Mouse (Mus musculus) midbrain, embryonic 12.5 days (tissue): Measurements from ENCODE around the gene Tmem158. TPM values are rescaled to one million over a fixed set of nuclear protein-coding genes. Genes with fewer than 3 reads are reported as not detected.

Experiments used
- ATAC-seq: fragments of 200-750 bp; cut with Nextera tagmentation; 2 replicates; pipeline ENCODE4 v1.8.0; 2017; ENCODE audit warnings: low read depth, moderate TSS enrichment, moderate library complexity; ENCODE audit not compliant: low FRiP score
- H3K27ac ChIP-seq: fragments of 300-500 bp; sonication (generic); replicated peaks from 2 replicates; pipeline ENCODE4 v1.5.1; 2016; ENCODE audit warnings: mild to moderate bottlenecking
- H3K27me3 ChIP-seq: fragments of 300-500 bp; sonication (generic); 2 replicates; pipeline ENCODE4 v1.6.1; 2016; ENCODE audit warnings: mild to moderate bottlenecking
- H3K36me3 ChIP-seq: fragments of 300-500 bp; sonication (generic); 2 replicates; pipeline ENCODE4 v1.6.1; 2016
- H3K4me1 ChIP-seq: fragments of 300-500 bp; sonication (generic); 2 replicates; pipeline ENCODE4 v1.6.1; 2016
- H3K4me2 ChIP-seq: fragments of 300-500 bp; sonication (generic); replicated peaks from 2 replicates; pipeline ENCODE4 v1.6.1; 2016; ENCODE audit warnings: mild to moderate bottlenecking, moderate library complexity
- H3K4me3 ChIP-seq: fragments of 300-500 bp; sonication (generic); 2 replicates; pipeline ENCODE4 v1.5.1; 2016; ENCODE audit warnings: mild to moderate bottlenecking
- H3K9ac ChIP-seq: fragments of 300-500 bp; sonication (generic); replicated peaks from 2 replicates; pipeline ENCODE4 v1.6.1; 2016; ENCODE audit warnings: mild to moderate bottlenecking, moderate library complexity
- H3K9me3 ChIP-seq: fragments of 300-500 bp; sonication (generic); 2 replicates; pipeline ENCODE4 v1.6.1; 2016; ENCODE audit warnings: mild to moderate bottlenecking
- WGBS: fragments of 180-500 bp; shearing (Covaris S2); methylation state at CpG from one replicate; pipeline ENCODE4 v1.1.7; 2016; 5-methylcytosine and 5-hydroxymethylcytosine counted together
- polyA plus RNA-seq: library from polyadenylated mRNA; unstranded; fragments of >200 nt; fragmentation: Nextera tagmentation; extraction: Ambion mirVana; gene quantifications from 2 replicates; pipeline ENCODE4 v1.2.1, GENCODE M21; 2016

The Tmem158 gene
- polyA plus RNA-seq, 1 experiment from 2014 or later: 12.4 TPM

DNA sequence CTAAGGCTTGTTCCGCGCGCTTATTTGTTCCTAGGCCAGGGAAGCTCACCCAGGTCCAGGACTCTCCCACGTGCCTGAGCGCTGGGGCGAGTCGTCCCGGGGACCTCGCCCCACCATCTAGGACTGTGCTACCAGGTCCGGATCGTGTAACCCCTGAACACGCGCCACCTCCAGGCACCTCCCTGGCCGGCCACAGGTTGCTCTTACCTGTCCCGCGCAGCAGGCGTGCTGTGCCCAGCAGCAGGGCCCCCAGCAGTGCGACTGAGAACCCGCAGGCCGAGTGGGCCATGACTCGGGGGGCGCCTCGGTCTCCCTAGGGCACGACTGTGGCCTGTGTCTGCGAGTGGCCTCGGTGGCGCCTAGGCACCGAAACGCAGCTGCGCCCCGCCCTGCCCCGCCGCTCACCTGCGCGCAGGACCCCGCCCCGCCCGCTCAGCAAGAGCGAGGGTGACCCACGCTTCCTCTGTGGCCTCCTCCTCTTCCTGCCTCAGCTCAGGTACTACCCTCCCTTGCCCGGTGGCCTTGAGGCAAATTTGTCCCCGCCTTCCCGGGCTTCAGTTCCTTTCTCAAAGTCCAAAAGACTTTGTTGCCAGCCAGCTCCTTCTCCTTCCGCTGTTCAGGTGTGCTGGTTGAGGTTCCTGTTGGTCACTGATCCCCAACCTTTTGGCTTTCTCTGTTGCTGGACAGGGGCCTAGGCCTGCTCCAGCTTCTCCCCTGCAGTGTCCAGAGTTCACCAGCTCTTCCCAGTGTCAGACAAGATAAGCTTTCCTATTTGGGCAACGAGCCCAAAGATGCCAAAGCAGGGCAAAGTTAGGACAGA lies 44.7 kb downstream of the Tmem158 start, which contains the start of gene Cdcp1:
TSS of gene Cdcp1 (minus strand) at position 418 of the 820 bp plus-strand sequence.
- Histone ChIP-seq H3K4me1 (peaks cover 5% of the 10 kb centered on the region; the same call in 1 of the 2 replicates), H3K27me3 (peaks cover 26% of the 10 kb centered on the region), H3K9ac (no peak within 1 kb of the TSS), H3K27ac (no peak within 1 kb of the TSS), H3K4me3 (peak within 1 kb of the TSS; percentile 25), H3K36me3 (no peaks in the 10 kb centered on the region), H3K9me3 (no peaks in the 10 kb centered on the region), H3K4me2 (peak within 1 kb of the TSS; percentile 45)
- no peak for ATAC-seq
- 8% methylated on average over 45 of the region's 45 CpGs for WGBS

DNA sequence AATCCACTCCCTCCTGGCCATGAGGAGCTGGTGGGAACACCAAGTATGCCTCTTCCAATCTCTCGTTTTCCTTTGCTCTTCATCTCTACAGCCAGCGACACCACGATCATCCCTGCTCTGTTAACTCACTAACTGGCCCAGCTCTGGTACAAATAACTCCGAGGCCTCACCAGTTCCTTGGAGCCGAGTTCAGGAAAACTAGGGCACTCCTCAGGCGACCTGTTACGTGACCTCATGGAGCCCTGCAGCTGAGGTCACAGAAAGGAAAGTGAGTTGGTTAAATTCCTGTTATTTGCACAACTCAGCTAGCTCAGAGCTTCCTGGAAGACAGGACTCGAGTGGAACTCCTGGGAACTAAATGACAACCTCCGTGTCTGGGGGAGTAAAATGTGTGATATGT lies 47.2 kb downstream of the Tmem158 start:
- Histone ChIP-seq H3K4me2 (no peak overlapping the region), H3K9me3 (no peaks in the 10 kb centered on the region), H3K9ac (no peak overlapping the region), H3K27me3 (peaks cover 26% of the 10 kb centered on the region), H3K4me3 (no peak overlapping the region), H3K27ac (no peak overlapping the region), H3K36me3 (no peaks in the 10 kb centered on the region), H3K4me1 (peaks cover 5% of the 10 kb centered on the region; the same call in 1 of the 2 replicates)
- WGBS: 80% methylated on average over 9 of the region's 9 CpGs
- no peak for ATAC-seq

Other genes starting within 250 kb of the Tmem158 start
- gene Tmem42, start 239.4 kb downstream of the Tmem158 start, polyA plus RNA-seq: 18.4 and 18.8 TPM in 2 replicates
- 0.57 and 1.5 TPM in 2 replicates for gene Tgm4, start 226.0 kb downstream of the Tmem158 start, polyA plus RNA-seq
- gene Zdhhc3, start 147.6 kb downstream of the Tmem158 start, polyA plus RNA-seq: 84.1 and 86.4 TPM in 2 replicates
- 96.5 and 103 TPM in 2 replicates for gene Exosc7, start 147.5 kb downstream of the Tmem158 start, polyA plus RNA-seq
- gene Clec3b, start 109.8 kb downstream of the Tmem158 start, polyA plus RNA-seq: 0.31 TPM in 1 of 2 replicates, not detected in the other
- gene Cdcp1, start 44.7 kb downstream of the Tmem158 start, polyA plus RNA-seq: 0.11 and 0.17 TPM in 2 replicates
- 1,003 and 1,084 TPM in 2 replicates for gene Lars2, start 106.2 kb upstream of the Tmem158 start, polyA plus RNA-seq
- gene Limd1, start 217.9 kb upstream of the Tmem158 start, polyA plus RNA-seq: 40.9 and 45.3 TPM in 2 replicates